Mouse (Mus musculus) liver, adult 2 months (tissue): ENCODE data around the gene Sf3a1. TPM values are rescaled to one million over a fixed set of nuclear protein-coding genes. Genes with fewer than 3 reads are reported as not detected.

Source experiments
- DNase-seq: peaks from one replicate; pipeline ENCODE4 v3.0.0-alpha.2; 2011; ENCODE audit warnings: low read depth, low spot score; ENCODE audit errors: extremely low read depth
- H3K27ac ChIP-seq: fragments of 200-500 bp; replicated peaks from 2 replicates; pipeline ENCODE4 v1.5.1; 2012; ENCODE audit warnings: low read depth, mild to moderate bottlenecking, control low read depth, inconsistent platforms, low read length; ENCODE audit not compliant: insufficient read depth
- H3K27me3 ChIP-seq: fragments of 200-500 bp; 2 replicates; pipeline ENCODE4 v1.6.1; 2012; ENCODE audit warnings: mild to moderate bottlenecking, moderate library complexity, low read length, inconsistent platforms; ENCODE audit not compliant: control insufficient read depth, insufficient read depth
- H3K36me3 ChIP-seq: fragments of 200-500 bp; 2 replicates; pipeline ENCODE4 v1.6.1; 2012; ENCODE audit warnings: low read length, inconsistent platforms; ENCODE audit not compliant: control insufficient read depth, insufficient read depth
- H3K4me1 ChIP-seq: fragments of 200-500 bp; 2 replicates; pipeline ENCODE4 v1.6.1; 2011; ENCODE audit warnings: low read length; ENCODE audit not compliant: control insufficient read depth, insufficient read depth
- H3K4me3 ChIP-seq: fragments of 200-500 bp; 2 replicates; pipeline ENCODE4 v1.5.1; 2011; ENCODE audit warnings: low read depth, mild to moderate bottlenecking, control low read depth, low read length, moderate library complexity; ENCODE audit not compliant: insufficient read depth
- H3K79me2 ChIP-seq: fragments of 200-500 bp; 2 replicates; pipeline ENCODE4 v1.6.1; 2012; ENCODE audit warnings: inconsistent platforms, mild to moderate bottlenecking, low read length, moderate library complexity; ENCODE audit not compliant: control insufficient read depth, insufficient read depth
- H3K9ac ChIP-seq: fragments of 200-500 bp; 2 replicates; pipeline ENCODE4 v1.6.1; 2012; ENCODE audit warnings: low read depth, mild to moderate bottlenecking, control low read depth, inconsistent platforms, low read length
- CTCF ChIP-seq: fragments of 200-500 bp; IDR thresholded peaks from 2 replicates; pipeline ENCODE4 v1.5.1; 2011; ENCODE audit warnings: low read depth, low read length, control low read depth
- POLR2A ChIP-seq: fragments of 200-500 bp; IDR thresholded peaks from 2 replicates; pipeline ENCODE4 v1.6.1; 2011; ENCODE audit warnings: low read length, control low read depth; ENCODE audit not compliant: insufficient read depth; ENCODE audit errors: extremely low read depth
- whole genome bisulfite sequencing: fragments of 180-500 bp; shearing (Covaris S2); methylation state at CpG from one replicate; pipeline ENCODE4 v1.1.7; 2018; 5-methylcytosine and 5-hydroxymethylcytosine counted together
- polyA plus RNA-seq: library from polyadenylated mRNA; depleted of rRNA; stranded (reverse); fragments of >200 nt; gene quantifications from 2 replicates; pipeline ENCODE4 v1.2.3, GENCODE M21; 2012
- total RNA-seq: library from RNA; depleted of rRNA; stranded (reverse); fragments of >200 nt; gene quantifications from 2 replicates; pipeline ENCODE4 v1.2.3, GENCODE M21; 2014

Sf3a1 gene
- total and polyA plus RNA-seq, 2 experiments: 4.3 to 12.2 TPM

DNA sequence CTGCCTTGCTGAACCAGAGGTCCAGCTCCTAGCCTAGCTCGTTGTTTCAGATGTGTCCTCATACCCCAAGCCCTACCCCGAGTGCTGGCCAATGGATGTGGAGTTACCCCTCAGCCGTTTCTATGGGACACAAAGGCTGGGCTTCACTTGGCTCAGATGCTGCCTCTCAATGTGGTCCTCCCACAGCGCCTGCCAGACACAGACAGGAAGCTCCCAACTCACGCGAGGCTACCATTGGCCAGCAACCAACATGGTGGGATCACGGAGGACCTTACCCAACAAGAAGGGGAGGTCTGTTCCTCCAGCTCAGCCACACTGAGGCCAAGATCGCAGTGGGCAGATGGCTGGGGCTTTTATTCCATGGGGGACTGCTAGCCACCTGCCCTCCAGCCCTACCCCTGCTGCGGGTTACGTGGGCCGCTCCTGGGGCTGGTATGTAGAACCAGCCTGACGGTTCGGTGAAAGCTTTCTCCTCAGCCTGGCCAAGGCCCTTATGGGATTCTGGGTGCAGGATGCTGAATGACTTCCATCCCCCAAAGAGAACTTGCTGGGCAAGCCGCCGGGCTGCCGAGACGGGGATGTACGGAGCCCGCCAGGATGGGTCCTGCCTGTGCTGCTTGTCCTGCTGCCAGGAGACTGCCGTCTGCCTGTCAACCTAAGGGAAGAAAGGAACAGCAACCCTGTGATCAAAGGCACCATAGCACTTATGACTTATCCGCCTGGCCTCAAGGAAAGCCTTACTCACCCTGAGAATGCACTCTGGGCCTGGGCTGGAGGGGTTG lies 16.7 kb upstream of the Sf3a1 start:
- no peak for DNase-seq
- Histone ChIP-seq H3K27me3 (no peaks in the 10 kb centered on the region), H3K9ac (no peak overlapping the region), H3K36me3 (peaks cover 9% of the 10 kb centered on the region), H3K4me1 (no peaks in the 10 kb centered on the region), H3K27ac (no peak overlapping the region), H3K4me3 (no peak overlapping the region), H3K79me2 (no peaks in the 10 kb centered on the region)
- whole genome bisulfite sequencing: 91% methylated on average over 21 of the region's 21 CpGs
- no peak for TF ChIP-seq POLR2A
- no peak for TF ChIP-seq CTCF

DNA sequence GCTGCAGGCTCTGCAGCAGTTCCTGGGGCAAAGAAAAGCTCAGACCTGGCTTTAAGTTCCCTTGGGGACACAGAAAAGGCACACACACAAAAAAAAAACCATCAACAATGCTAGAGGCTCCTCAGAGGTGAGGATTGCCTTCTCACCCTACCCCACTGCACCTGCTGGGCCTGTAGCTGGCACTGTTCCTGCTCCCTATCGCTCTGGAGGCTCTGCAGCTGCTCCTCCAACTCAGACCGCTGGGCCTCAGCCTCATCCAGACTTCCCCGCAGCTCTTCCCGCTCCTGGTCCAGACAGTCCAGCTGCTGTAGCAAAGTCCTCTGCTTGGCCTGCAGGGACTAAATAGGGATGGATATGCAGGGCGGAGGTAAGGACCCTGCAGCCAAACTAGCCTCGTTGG lies 13.8 kb upstream of the Sf3a1 start:
- no peaks in the 10 kb centered on the region for H3K79me2 ChIP-seq
- 88% methylated on average over 6 of the region's 6 CpGs for WGBS
- H3K36me3 ChIP-seq: peaks cover 5% of the 10 kb centered on the region
- H3K9ac ChIP-seq: no peak overlapping the region
- H3K4me3 ChIP-seq: no peak overlapping the region
- DNase-seq: no peak
- no peak overlapping the region for H3K27ac ChIP-seq
- no peaks in the 10 kb centered on the region for H3K27me3 ChIP-seq
- H3K4me1 ChIP-seq: no peaks in the 10 kb centered on the region
- TF ChIP-seq CTCF (no peak), POLR2A (no peak)

DNA sequence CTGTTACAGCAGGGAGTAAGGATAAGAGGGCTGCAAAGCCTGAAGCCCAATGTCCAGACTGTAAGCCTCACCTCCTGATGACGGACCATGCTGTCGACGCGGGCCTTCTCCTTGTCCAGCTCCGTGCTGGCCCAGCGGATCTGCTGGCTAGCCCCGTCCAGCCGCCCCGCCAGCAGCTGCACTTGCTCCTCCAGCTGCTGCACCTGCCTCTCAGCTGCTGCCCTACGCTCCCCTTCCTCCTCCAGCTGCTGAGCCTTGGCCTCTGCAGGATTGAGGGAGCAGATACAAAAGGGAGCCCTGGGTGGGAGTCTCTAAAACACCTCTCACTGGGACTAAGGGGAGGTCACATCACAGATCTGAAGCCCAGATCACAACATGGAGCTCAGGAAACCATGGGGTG lies 13.1 kb upstream of the Sf3a1 start:
- no peak overlapping the region for H3K9ac ChIP-seq
- H3K36me3 ChIP-seq: peaks cover 4% of the 10 kb centered on the region
- TF ChIP-seq CTCF (no peak), POLR2A (no peak)
- H3K79me2 ChIP-seq: no peaks in the 10 kb centered on the region
- H3K27me3 ChIP-seq: no peaks in the 10 kb centered on the region
- WGBS: 97% methylated on average over 10 of the region's 10 CpGs
- H3K4me3 ChIP-seq: no peak overlapping the region
- no peaks in the 10 kb centered on the region for H3K4me1 ChIP-seq
- DNase-seq: no peak
- H3K27ac ChIP-seq: no peak overlapping the region

DNA sequence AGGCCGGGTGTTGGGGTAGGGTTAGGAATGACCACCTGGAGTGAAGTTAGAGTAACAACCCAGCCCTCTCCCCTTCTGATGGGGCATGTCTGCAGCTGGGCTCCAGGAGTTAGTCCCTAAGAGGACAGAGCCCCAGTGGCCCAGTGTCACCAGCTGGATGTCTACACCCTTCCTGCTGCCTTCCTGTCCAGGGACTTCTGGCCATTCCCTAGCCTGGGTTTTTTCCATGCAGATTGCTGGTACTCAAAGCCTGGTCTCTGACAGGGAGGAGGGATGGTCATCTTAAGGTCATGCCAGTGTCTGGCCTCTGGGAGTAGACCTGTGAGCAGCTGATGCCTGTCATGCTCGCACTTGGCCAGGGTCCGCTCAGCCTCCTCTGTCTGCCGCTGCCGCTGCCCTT lies 12.0 kb upstream of the Sf3a1 start:
- no peak for DNase-seq
- Histone ChIP-seq H3K4me3 (no peak overlapping the region), H3K9ac (no peak overlapping the region), H3K79me2 (no peaks in the 10 kb centered on the region), H3K36me3 (no peaks in the 10 kb centered on the region; the same call in 1 of the 2 replicates), H3K4me1 (no peaks in the 10 kb centered on the region), H3K27me3 (no peaks in the 10 kb centered on the region), H3K27ac (no peak overlapping the region)
- WGBS: 88% methylated on average over 5 of the region's 5 CpGs
- TF ChIP-seq POLR2A (no peak), CTCF (no peak)

DNA sequence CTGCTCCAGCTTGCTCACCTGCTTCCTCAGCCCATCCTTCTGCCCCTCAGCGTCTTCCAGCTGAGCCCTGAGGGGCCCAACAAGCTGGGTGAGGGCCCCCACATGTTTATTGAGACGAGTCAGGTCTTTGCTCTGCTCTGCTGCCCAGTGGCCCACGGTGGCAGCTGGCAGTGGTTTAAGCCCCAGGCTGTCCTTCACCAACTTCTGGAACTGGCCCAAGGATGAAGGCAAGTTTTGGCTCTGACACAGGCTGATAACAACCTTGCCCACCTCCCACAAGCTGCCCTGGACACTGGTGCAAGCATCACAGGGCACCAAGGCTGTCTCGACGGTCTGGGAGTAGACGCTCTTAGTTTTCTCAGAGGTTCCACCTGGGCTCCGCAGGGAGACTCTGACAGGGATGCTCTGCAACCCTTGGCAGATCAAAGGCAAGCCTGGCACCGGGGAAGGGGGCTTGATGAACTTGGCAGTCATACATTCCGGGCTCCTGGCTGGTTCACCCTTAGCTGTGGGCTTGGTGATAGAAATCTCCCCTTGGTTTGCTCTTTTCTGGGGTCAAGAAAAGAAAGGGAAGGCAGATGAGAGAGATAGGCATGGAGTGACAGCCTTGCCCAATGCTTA lies 11.5 kb upstream of the Sf3a1 start:
- WGBS: 92% methylated on average over 9 of the region's 9 CpGs
- no peaks in the 10 kb centered on the region for H3K4me1 ChIP-seq
- H3K27me3 ChIP-seq: no peaks in the 10 kb centered on the region
- TF ChIP-seq CTCF: no peak
- no peak for TF ChIP-seq POLR2A
- H3K4me3 ChIP-seq: no peak overlapping the region
- no peak overlapping the region for H3K27ac ChIP-seq
- DNase-seq: no peak
- H3K9ac ChIP-seq: no peak overlapping the region
- no peaks in the 10 kb centered on the region for H3K79me2 ChIP-seq
- H3K36me3 ChIP-seq: no peaks in the 10 kb centered on the region; the same call in 1 of the 2 replicates

DNA sequence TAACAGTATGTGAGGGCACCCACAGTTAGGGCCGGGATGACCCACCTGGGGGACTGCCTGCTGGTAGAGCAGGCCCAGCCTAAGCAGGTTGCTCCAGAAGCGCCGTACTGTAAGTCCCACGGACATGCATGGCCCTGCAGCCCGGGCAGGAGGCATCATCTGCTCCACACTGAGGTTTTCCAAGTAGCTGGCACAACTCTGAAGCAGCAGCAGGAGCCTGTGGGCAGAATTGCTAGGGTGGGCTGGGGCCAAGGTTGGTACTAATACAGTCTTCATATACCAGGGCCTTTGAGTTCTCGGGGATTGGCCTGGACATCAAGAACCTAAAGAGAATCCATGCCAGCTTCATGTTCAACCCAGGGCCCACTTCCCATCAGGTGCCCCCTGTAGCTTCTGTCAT lies 10.3 kb upstream of the Sf3a1 start:
- TF ChIP-seq POLR2A (no peak), CTCF (no peak)
- DNase-seq: no peak
- Histone ChIP-seq H3K27me3 (no peaks in the 10 kb centered on the region), H3K36me3 (no peaks in the 10 kb centered on the region), H3K4me3 (no peak overlapping the region), H3K27ac (no peak overlapping the region), H3K9ac (no peak overlapping the region), H3K4me1 (no peaks in the 10 kb centered on the region), H3K79me2 (no peaks in the 10 kb centered on the region)
- WGBS: 93% methylated on average over 6 of the region's 6 CpGs
